Mouse (Mus musculus): ENCODE measurements around the gene Ypel1. TPM values are rescaled to one million over a fixed set of nuclear protein-coding genes. Genes with fewer than 3 reads are reported as not detected.

The Ypel1 gene
- total RNA-seq (2023), result 1 to 10 TPM; 2.6 to 4.3 TPM

DNA sequence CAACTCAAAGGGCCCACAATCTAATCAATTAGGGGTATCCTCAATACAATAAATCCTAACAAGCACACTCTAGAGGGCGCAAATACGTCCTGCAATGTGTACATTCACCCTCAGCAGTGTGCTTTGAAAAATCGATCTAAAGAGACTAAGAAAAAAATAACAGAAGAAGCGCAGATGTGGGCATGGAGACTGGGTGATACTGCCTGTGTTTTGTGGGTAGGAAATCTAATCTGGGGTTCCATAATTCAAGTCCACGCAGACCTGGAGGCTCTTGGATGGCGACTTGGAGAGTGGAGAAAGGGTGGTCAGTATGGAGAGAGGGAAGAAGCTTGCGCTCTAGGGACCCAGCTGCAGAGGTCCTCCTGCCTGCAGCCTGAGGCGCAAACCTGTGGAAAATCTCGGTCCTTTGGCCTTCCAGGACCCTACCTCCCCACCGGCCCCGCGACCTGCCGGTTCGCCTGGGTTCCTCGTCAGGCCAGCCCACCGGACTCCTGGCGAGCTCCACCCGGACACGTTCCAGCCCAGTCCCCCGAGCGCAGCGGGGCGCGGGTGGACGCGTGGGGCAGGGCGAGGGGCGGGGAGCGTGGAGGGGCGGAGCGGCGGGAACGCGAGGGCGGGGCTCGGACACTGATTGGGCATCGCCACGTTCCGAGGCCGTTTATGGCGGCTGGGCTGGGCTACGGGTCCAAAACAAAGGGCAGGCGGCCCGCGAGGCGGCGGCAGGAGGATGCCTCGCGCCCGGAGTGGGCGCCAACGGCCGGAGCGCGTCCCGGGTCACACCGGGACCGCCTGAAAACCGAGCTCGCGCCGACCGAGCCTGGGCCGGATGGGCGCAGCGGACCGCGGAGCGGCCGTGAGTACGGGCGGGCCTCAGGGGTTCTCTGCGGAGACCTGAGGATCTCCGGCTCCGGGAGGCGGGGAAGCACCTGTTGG lies at the start of gene Ypel1:
Ypel1 (plus strand) TSS at position 186 of the 933 bp plus-strand sequence.

DNA sequence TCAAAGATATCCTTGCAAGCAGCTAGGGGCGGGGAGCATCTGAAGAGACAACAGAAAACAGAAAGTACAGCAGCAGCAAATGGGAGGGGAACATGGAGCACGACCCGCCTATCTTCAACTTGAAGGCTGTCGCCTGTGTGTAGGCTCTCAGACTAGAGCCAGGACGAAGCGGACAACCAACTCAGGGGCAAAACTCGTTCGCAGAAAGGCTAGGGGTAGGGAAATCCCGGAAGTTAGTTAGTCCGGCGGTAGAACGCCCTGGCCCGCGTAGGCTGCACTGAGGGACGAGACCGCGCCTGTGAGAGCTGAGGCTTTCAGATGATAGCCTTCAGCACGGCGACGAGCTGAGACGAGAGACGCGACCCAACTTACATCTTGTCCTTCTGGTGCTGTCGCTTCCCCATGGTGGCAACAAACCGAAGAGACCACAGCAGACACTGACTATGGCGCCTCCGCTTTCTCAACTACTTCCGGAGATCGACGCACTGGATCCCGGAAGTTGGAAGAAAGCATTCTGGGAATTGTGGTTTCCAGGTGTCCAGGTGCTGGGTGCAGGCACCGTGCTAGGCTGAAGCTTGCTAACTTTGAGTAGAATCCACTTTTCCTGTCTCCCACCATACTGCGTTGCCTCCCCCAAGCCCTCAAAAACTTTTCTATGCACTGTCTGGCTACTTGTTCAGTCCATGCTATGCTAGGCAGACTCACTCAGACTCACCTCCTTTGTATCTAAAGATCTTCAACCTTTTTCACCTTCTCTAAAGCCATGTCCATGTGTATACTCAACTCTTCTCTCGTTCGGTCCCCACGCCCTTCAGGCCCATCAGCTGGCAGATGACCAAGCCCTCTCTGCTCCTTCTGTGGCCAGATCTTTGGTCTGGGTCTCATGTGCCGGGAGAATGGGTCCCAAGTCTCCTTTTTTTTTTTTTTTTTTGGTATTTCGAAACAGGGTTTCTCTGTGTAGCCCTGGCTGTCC lies 41.6 kb downstream of the Ypel1 start, which contains the start of gene Ppil2:
Ppil2 (minus strand) TSS at position 487 of the 973 bp plus-strand sequence.

DNA sequence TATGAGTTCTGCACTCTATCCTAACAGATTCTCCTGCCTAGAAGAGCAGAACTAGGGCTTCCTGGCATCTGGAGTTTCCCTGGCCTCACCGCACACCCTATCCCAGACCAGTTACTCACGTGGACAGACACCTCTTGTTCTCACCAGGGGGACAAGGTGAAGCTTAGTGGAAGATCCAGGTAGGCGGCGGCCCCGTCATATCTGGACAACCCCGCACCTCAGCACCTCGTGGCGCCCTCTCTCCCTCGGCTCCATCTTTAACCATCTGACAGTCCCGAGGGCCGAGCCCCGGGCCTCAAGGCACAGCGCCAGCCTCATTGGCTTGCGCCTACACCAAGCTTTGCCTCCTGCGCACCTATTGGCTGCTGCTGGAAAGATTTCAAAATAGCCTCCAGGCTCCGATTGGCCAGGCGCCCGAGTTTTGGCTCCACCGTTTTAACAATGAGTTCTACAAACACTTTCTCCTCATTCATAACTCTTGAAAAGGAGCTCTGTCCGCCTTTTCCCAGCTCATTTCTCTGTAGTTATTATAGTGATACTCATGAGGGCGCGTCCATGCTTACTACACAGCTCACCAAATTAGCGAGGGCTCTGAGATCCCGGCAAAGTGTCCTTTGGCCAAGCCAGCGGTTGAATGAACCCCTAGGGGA lies 55.5 kb downstream of the Ypel1 start, which contains the start of gene 2610318N02Rik:
2610318N02Rik (minus strand) TSS at position 297 of the 650 bp plus-strand sequence.

DNA sequence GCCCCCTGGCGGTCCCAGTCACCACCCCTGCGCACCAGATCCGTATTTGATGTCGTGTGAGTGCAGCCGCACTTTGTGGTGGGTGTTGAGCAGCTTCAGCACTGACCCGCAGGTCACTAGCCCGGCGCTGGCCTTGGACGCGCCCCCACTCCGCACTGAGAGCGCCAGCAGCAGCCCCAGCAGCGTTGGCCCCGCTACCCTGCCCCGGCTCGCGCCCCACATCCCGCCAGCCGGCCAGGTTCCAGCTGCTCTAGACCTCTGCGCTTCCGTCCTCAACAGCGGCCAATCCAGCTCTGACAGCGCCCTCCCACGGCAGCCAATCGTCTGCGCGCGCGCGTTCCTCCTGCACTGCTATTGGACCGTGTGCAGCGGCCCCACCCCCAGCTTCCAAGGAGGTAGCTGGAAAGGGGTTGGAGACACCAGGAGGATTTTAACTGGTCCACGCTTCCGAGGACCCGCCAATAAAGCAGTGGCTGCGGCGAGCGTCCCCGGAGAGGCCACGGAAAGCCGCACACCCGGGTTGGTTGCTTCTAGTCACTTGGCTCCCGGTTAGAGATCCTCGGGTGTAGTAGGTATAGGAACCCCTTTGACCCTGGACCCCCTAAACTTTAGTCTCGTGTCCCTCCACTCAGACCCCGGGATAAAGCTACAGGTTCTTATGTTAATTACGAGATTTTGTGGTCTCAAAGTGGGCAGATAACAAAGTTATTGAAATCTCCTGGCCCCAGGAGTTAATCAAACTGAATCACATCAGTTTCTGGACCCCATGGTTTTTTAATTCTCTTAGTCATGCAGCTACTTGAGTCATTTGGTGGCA lies 62.8 kb downstream of the Ypel1 start, which contains the start of gene Sdf2l1:
Sdf2l1 (minus strand) TSS at position 295 of the 817 bp plus-strand sequence.

Other genes starting within 250 kb of the Ypel1 start
- 1 to 10 TPM; 1.6 to 2.3 TPM for gene Spag6l, start 240.2 kb upstream of the Ypel1 start, total RNA-seq (2023)
- gene Igll1, start 205.7 kb upstream of the Ypel1 start, total RNA-seq (2023), result not detected
- 100 to 1,000 TPM; 115 to 130 TPM for gene Top3b, start 199.0 kb upstream of the Ypel1 start, total RNA-seq (2023)
- gene Vpreb1, start 198.9 kb upstream of the Ypel1 start, total RNA-seq (2023), result not detected
- gene Ppm1f, start 173.2 kb upstream of the Ypel1 start, total RNA-seq (2023), result 10 to 100 TPM; 20.2 to 22.2 TPM
- 100 to 1,000 TPM; 174 to 190 TPM for gene Mapk1, start 86.3 kb upstream of the Ypel1 start, total RNA-seq (2023)
- gene Ppil2, start 41.6 kb downstream of the Ypel1 start, total RNA-seq (2023), result 100 to 1,000 TPM; 128 to 139 TPM
- 1 to 10 TPM; 6.9 to 9.6 TPM for gene 2610318N02Rik, start 55.5 kb downstream of the Ypel1 start, total RNA-seq (2023)
- 10 to 100 TPM; 12.5 to 19.3 TPM for gene Sdf2l1, start 62.7 kb downstream of the Ypel1 start, total RNA-seq (2023)
- 1 to 10 TPM; 4.2 to 7.8 TPM for gene Ydjc, start 74.9 kb downstream of the Ypel1 start, total RNA-seq (2023)
- 1 to 10 TPM; 2.0 to 2.2 TPM for gene Ccdc116, start 77.5 kb downstream of the Ypel1 start, total RNA-seq (2023)
- 100 to 1,000 TPM; 102 to 107 TPM for gene Ube2l3, start 133.0 kb downstream of the Ypel1 start, total RNA-seq (2023)
- gene Rimbp3, start 138.9 kb downstream of the Ypel1 start, total RNA-seq (2023), result under 1 TPM; 0.09 to 0.17 TPM
- 1 to 10 TPM; 3.0 to 4.1 TPM for gene Hic2, start 163.9 kb downstream of the Ypel1 start, total RNA-seq (2023)
- 10 to 100 TPM; 29.1 to 30.4 TPM for gene Tmem191c, start 206.4 kb downstream of the Ypel1 start, total RNA-seq (2023)